Mouse (Mus musculus) kidney, adult 2 months (tissue): ENCODE results near the gene Prlh.

ENCODE experiments used
- CTCF ChIP-seq: fragments of 200-500 bp; conservative IDR thresholded peaks from 2 replicates; pipeline ENCODE4 v1.5.1; 2011; ENCODE audit warnings: low read depth, mild to moderate bottlenecking, control low read depth, low read length, moderate library complexity, mixed read lengths; ENCODE audit not compliant: insufficient read depth, insufficient read length
- POLR2A ChIP-seq: fragments of 200-500 bp; IDR thresholded peaks from one replicate; pipeline ENCODE4 v1.6.1; 2011; ENCODE audit warnings: low read depth, low read length, control low read depth

- TF ChIP-seq CTCF, result no peak
- no peak for TF ChIP-seq POLR2A
Measured at GRCm38 (mm10) chr1:90909161-90909560, 43.7 kb upstream of the Prlh start.
